Mouse (Mus musculus) liver, embryonic 14.5 days (tissue): Measurements from ENCODE around the gene Lingo1. TPM values are rescaled to one million over a fixed set of nuclear protein-coding genes. Genes with fewer than 3 reads are reported as not detected.

Source experiments
- ATAC-seq: fragments of 200-750 bp; cut with Nextera tagmentation; 2 replicates; pipeline ENCODE4 v1.8.0; 2017; ENCODE audit warnings: moderate number of reproducible peaks, mild to moderate bottlenecking, moderate library complexity; ENCODE audit not compliant: insufficient read depth
- DNase-seq, 3 experiments: peaks; one replicate each; pipeline ENCODE4 v3.0.0-alpha.2; 2012 to 2013; ENCODE audit warnings: low read depth in 3 of 3, low spot score in 3 of 3
- H3K27ac ChIP-seq: fragments of 300-500 bp; sonication (generic); 2 replicates; pipeline ENCODE4 v1.5.1; 2014; ENCODE audit warnings: moderate library complexity, mild to moderate bottlenecking, control low read depth, inconsistent platforms
- H3K27me3 ChIP-seq: fragments of 300-500 bp; sonication (generic); 2 replicates; pipeline ENCODE4 v1.6.1; 2014; ENCODE audit warnings: mild to moderate bottlenecking, low read length, moderate library complexity; ENCODE audit not compliant: control insufficient read depth, insufficient read depth
- H3K36me3 ChIP-seq: fragments of 300-500 bp; sonication (generic); replicated peaks from 2 replicates; pipeline ENCODE4 v1.6.1; 2014; ENCODE audit warnings: low read depth; ENCODE audit not compliant: control insufficient read depth, insufficient read depth
- H3K4me1 ChIP-seq, 2 experiments: fragments of 200-500 bp in 1 of 2; fragments of 300-500 bp in 1 of 2; sonication (generic) in 1 of 2; replicated peaks; 2 replicates each; pipeline ENCODE4 v1.6.1; 2012 to 2014; ENCODE audit warnings: antibody characterized with exemption in 1 of 2, inconsistent platforms in 1 of 2, low read length in 1 of 2; ENCODE audit not compliant: control insufficient read depth in 2 of 2, insufficient read depth in 2 of 2
- H3K4me2 ChIP-seq: fragments of 300-500 bp; sonication (generic); 2 replicates; pipeline ENCODE4 v1.6.1; 2014; ENCODE audit warnings: low read depth, mild to moderate bottlenecking, control low read depth, moderate library complexity
- H3K4me3 ChIP-seq, 2 experiments: fragments of 200-500 bp in 1 of 2; fragments of 300-500 bp in 1 of 2; sonication (generic) in 1 of 2; 2 replicates each; pipeline ENCODE4 v1.5.1; 2012 to 2014; ENCODE audit warnings: low read depth in 2 of 2, low read length in 2 of 2, mild to moderate bottlenecking in 2 of 2, control low read depth in 1 of 2, inconsistent platforms in 1 of 2, moderate library complexity in 1 of 2; ENCODE audit not compliant: insufficient read depth in 1 of 2
- H3K9ac ChIP-seq: fragments of 300-500 bp; sonication (generic); replicated peaks from 2 replicates; pipeline ENCODE4 v1.6.1; 2014; ENCODE audit warnings: mild to moderate bottlenecking, control low read depth, moderate library complexity
- H3K9me3 ChIP-seq: fragments of 300-500 bp; sonication (generic); 2 replicates; pipeline ENCODE4 v1.6.1; 2016; ENCODE audit warnings: low read length, mixed read lengths; ENCODE audit not compliant: control insufficient read depth
- CTCF ChIP-seq: IDR thresholded peaks from 2 replicates; pipeline ENCODE4 v1.5.1; 2016; ENCODE audit warnings: antibody characterized with exemption, low read depth, control low read depth
- EP300 ChIP-seq: IDR thresholded peaks from 2 replicates; pipeline ENCODE4 v1.6.1; 2016; ENCODE audit warnings: antibody characterized with exemption, low read depth
- WGBS: fragments of 180-500 bp; shearing (Covaris S2); extraction: QIAGEN DNeasy Blood & Tissue Kit; methylation state at CpG from one replicate; pipeline ENCODE4 v1.1.7; 2014; ENCODE audit not compliant: insufficient replicate concordance; 5-methylcytosine and 5-hydroxymethylcytosine counted together
- polyA plus RNA-seq, 2 experiments: library from polyadenylated mRNA; depleted of rRNA in 1 of 2; stranded (reverse) in 1 of 2; unstranded in 1 of 2; fragments of >200 nt; fragmentation: Nextera tagmentation in 1 of 2; extraction: Ambion mirVana in 1 of 2; gene quantifications; 2 replicates each; pipeline versions ENCODE4 v1.2.1 to v1.2.3; 2012 to 2014

The Lingo1 gene
- polyA plus RNA-seq, 2 experiments, result 0.14 to 0.58 TPM

GRCm38 (mm10) chr9:56725814-56726213, 70.5 kb downstream of the Lingo1 start:
- TF ChIP-seq CTCF, result peak; percentile 71
- no peak for TF ChIP-seq EP300
- DNase-seq (no peak), ATAC-seq (no peak)
- Histone ChIP-seq H3K9me3 (no peaks in the 10 kb centered on the region), H3K4me1 (no peaks in the 10 kb centered on the region), H3K27me3 (no peaks in the 10 kb centered on the region), H3K9ac (no peak overlapping the region), H3K4me2 (no peak overlapping the region), H3K4me3 (no peak overlapping the region), H3K36me3 (no peaks in the 10 kb centered on the region), H3K27ac (no peak overlapping the region)
- WGBS, result 13% methylated on average over 2 of the region's 2 CpGs

GRCm38 (mm10) chr9:56722089-56722825, 74.0 kb downstream of the Lingo1 start:
- Histone ChIP-seq H3K27me3 (no peaks in the 10 kb centered on the region), H3K9me3 (no peaks in the 10 kb centered on the region), H3K4me2 (no peak overlapping the region), H3K4me3 (no peak overlapping the region), H3K27ac (no peak overlapping the region), H3K36me3 (no peaks in the 10 kb centered on the region), H3K9ac (no peak overlapping the region), H3K4me1 (no peaks in the 10 kb centered on the region)
- DNase-seq (no peak), ATAC-seq (no peak)
- 64% methylated on average over 11 of the region's 11 CpGs for WGBS
- TF ChIP-seq CTCF (no peak), EP300 (no peak)

- H3K4me1 ChIP-seq, result no peaks in the 10 kb centered on the region
- H3K36me3 ChIP-seq, result no peaks in the 10 kb centered on the region
- H3K27me3 ChIP-seq, result no peaks in the 10 kb centered on the region
- no peak for ATAC-seq
- DNase-seq, result no peak
- TF ChIP-seq CTCF (no peak), EP300 (no peak)
- H3K27ac ChIP-seq, result no peak overlapping the region
- 53% methylated on average over 3 of the region's 3 CpGs for WGBS
- H3K9me3 ChIP-seq, result no peaks in the 10 kb centered on the region
- no peak overlapping the region for H3K4me3 ChIP-seq
- H3K9ac ChIP-seq, result no peak overlapping the region
- H3K4me2 ChIP-seq, result no peak overlapping the region
These were observed 77.3 kb downstream of the Lingo1 start for GRCm38 (mm10) chr9:56718984-56719383.

GRCm38 (mm10) chr9:56716565-56716964, 79.7 kb downstream of the Lingo1 start:
- Histone ChIP-seq H3K9ac (no peak overlapping the region), H3K9me3 (no peaks in the 10 kb centered on the region), H3K4me3 (no peak overlapping the region), H3K4me1 (no peaks in the 10 kb centered on the region), H3K4me2 (no peak overlapping the region), H3K36me3 (no peaks in the 10 kb centered on the region), H3K27me3 (no peaks in the 10 kb centered on the region), H3K27ac (no peak overlapping the region)
- WGBS, result 74% methylated on average over 3 of the region's 3 CpGs
- ATAC-seq (no peak), DNase-seq (no peak)
- TF ChIP-seq EP300 (no peak), CTCF (no peak)

GRCm38 (mm10) chr9:56716066-56716465, 80.2 kb downstream of the Lingo1 start:
- no peaks in the 10 kb centered on the region for H3K9me3 ChIP-seq
- H3K27ac ChIP-seq, result no peak overlapping the region
- H3K36me3 ChIP-seq, result no peaks in the 10 kb centered on the region
- DNase-seq (no peak), ATAC-seq (no peak)
- no peak overlapping the region for H3K4me2 ChIP-seq
- H3K4me1 ChIP-seq, result no peaks in the 10 kb centered on the region
- H3K9ac ChIP-seq, result no peak overlapping the region
- H3K4me3 ChIP-seq, result no peak overlapping the region
- no peaks in the 10 kb centered on the region for H3K27me3 ChIP-seq
- WGBS, result 59% methylated on average over 3 of the region's 3 CpGs
- no peak for TF ChIP-seq CTCF
- no peak for TF ChIP-seq EP300
